Mouse (Mus musculus): ENCODE results near the gene Ajap1. TPM values are rescaled to one million over a fixed set of nuclear protein-coding genes. Genes with fewer than 3 reads are reported as not detected.

Gene Ajap1
- polyA plus RNA-seq, 1 experiment from 2014 or later, result not detected

GRCm38 (mm10) chr4:153514071-153514470 is 31.5 kb upstream of the Ajap1 start:
- Histone ChIP-seq H3K36me3 (replicated peaks; ENCODE audit: insufficient read depth, low read length) (no peaks in the 10 kb centered on the region), H3K27ac (ENCODE audit: low read depth) (no peak overlapping the region), H3K4me2 (ENCODE audit: low read depth, low read length) (no peak overlapping the region), H3K4me3 (ENCODE audit: low read depth, low read length) (no peak overlapping the region), H3K27me3 (ENCODE audit: insufficient read depth, low read length) (no peaks in the 10 kb centered on the region), H3K9me3 (ENCODE audit: low read length) (no peaks in the 10 kb centered on the region; the same call in 1 of the 2 replicates), H3K4me1 (ENCODE audit: insufficient read depth) (no peaks in the 10 kb centered on the region), H3K9ac (replicated peaks) (no peak overlapping the region)
- ATAC-seq (no peak), DNase-seq (no peak)
- 65% methylated on average over 6 of the region's 6 CpGs for WGBS (ENCODE audit: insufficient replicate concordance)
- no peak for TF ChIP-seq CTCF (IDR thresholded peaks at IDR 0.05; ENCODE audit: low read depth)
- no peak for TF ChIP-seq EP300 (IDR thresholded peaks at IDR 0.05; ENCODE audit: low read depth)

GRCm38 (mm10) chr4:153511530-153511929 is 28.9 kb upstream of the Ajap1 start:
- Histone ChIP-seq H3K27me3 (ENCODE audit: insufficient read depth, low read length) (no peaks in the 10 kb centered on the region), H3K4me3 (ENCODE audit: low read depth, low read length) (no peak overlapping the region), H3K4me2 (ENCODE audit: low read depth, low read length) (no peak overlapping the region), H3K27ac (ENCODE audit: low read depth) (no peak overlapping the region), H3K9me3 (ENCODE audit: low read length) (no peaks in the 10 kb centered on the region; the same call in 1 of the 2 replicates), H3K4me1 (ENCODE audit: insufficient read depth) (no peaks in the 10 kb centered on the region), H3K36me3 (replicated peaks; ENCODE audit: insufficient read depth, low read length) (no peaks in the 10 kb centered on the region), H3K9ac (replicated peaks) (no peak overlapping the region)
- no peak for DNase-seq
- 94% methylated on average over 1 of the region's 1 CpGs for WGBS (ENCODE audit: insufficient replicate concordance)
- no peak for ATAC-seq
- TF ChIP-seq EP300 (IDR thresholded peaks at IDR 0.05; ENCODE audit: low read depth), result no peak
- no peak for TF ChIP-seq CTCF (IDR thresholded peaks at IDR 0.05; ENCODE audit: low read depth)

- no peak overlapping the region for H3K4me2 ChIP-seq (ENCODE audit: low read depth, low read length)
- no peak for DNase-seq
Observed at GRCm38 (mm10) chr4:153501936-153502335, 19.3 kb upstream of the Ajap1 start.

GRCm38 (mm10) chr4:153492444-153492843 is 9.8 kb upstream of the Ajap1 start:
- H3K36me3 ChIP-seq (replicated peaks; ENCODE audit: insufficient read depth, low read length), result no peaks in the 10 kb centered on the region
- H3K27me3 ChIP-seq (ENCODE audit: insufficient read depth, low read length), result no peaks in the 10 kb centered on the region
- DNase-seq (no peak), ATAC-seq (no peak)
- no peaks in the 10 kb centered on the region for H3K4me1 ChIP-seq (ENCODE audit: insufficient read depth)
- WGBS (ENCODE audit: insufficient replicate concordance), result 48% methylated on average over 9 of the region's 9 CpGs
- no peak overlapping the region for H3K9ac ChIP-seq (replicated peaks)
- TF ChIP-seq EP300 (IDR thresholded peaks at IDR 0.05; ENCODE audit: low read depth) (no peak), CTCF (IDR thresholded peaks at IDR 0.05; ENCODE audit: low read depth) (no peak)
- H3K4me2 ChIP-seq (ENCODE audit: low read depth, low read length), result no peak overlapping the region
- no peaks in the 10 kb centered on the region for H3K9me3 ChIP-seq (ENCODE audit: low read length)
- H3K4me3 ChIP-seq (ENCODE audit: low read depth, low read length), result no peak overlapping the region
- H3K27ac ChIP-seq (ENCODE audit: low read depth), result no peak overlapping the region

More at GRCm38 (mm10) chr4:153501936-153502335, 19.3 kb upstream of the Ajap1 start:
- ATAC-seq, result no peak
- Histone ChIP-seq H3K4me3 (ENCODE audit: low read depth, low read length) (no peak overlapping the region), H3K27me3 (ENCODE audit: insufficient read depth, low read length) (no peaks in the 10 kb centered on the region), H3K4me1 (ENCODE audit: insufficient read depth) (no peaks in the 10 kb centered on the region), H3K36me3 (replicated peaks; ENCODE audit: insufficient read depth, low read length) (no peaks in the 10 kb centered on the region), H3K9me3 (ENCODE audit: low read length) (no peaks in the 10 kb centered on the region), H3K27ac (ENCODE audit: low read depth) (no peak overlapping the region), H3K9ac (replicated peaks) (no peak overlapping the region)
- TF ChIP-seq EP300 (IDR thresholded peaks at IDR 0.05; ENCODE audit: low read depth) (no peak), CTCF (IDR thresholded peaks at IDR 0.05; ENCODE audit: low read depth) (no peak)
- WGBS (ENCODE audit: insufficient replicate concordance), result 47% methylated on average over 7 of the region's 7 CpGs

GRCm38 (mm10) chr4:153489116-153489515 is 6.5 kb upstream of the Ajap1 start:
- Histone ChIP-seq H3K36me3 (replicated peaks; ENCODE audit: insufficient read depth, low read length) (no peaks in the 10 kb centered on the region), H3K27me3 (ENCODE audit: insufficient read depth, low read length) (peaks cover 6% of the 10 kb centered on the region; the same call in 1 of the 2 replicates), H3K4me2 (ENCODE audit: low read depth, low read length) (no peak overlapping the region), H3K9me3 (ENCODE audit: low read length) (no peaks in the 10 kb centered on the region), H3K27ac (ENCODE audit: low read depth) (no peak overlapping the region), H3K9ac (replicated peaks) (no peak overlapping the region), H3K4me3 (ENCODE audit: low read depth, low read length) (no peak overlapping the region), H3K4me1 (ENCODE audit: insufficient read depth) (no peaks in the 10 kb centered on the region)
- TF ChIP-seq EP300 (IDR thresholded peaks at IDR 0.05; ENCODE audit: low read depth), result no peak
- TF ChIP-seq CTCF (IDR thresholded peaks at IDR 0.05; ENCODE audit: low read depth), result no peak
- ATAC-seq, result no peak
- no peak for DNase-seq
- 77% methylated on average over 8 of the region's 8 CpGs for whole genome bisulfite sequencing (ENCODE audit: insufficient replicate concordance)

- Histone ChIP-seq H3K4me1 (ENCODE audit: insufficient read depth) (no peaks in the 10 kb centered on the region), H3K27me3 (ENCODE audit: insufficient read depth, low read length) (peaks cover 32% of the 10 kb centered on the region), H3K4me2 (ENCODE audit: low read depth, low read length) (no peak overlapping the region), H3K4me3 (ENCODE audit: low read depth, low read length) (no peak overlapping the region), H3K27ac (ENCODE audit: low read depth) (no peak overlapping the region), H3K9ac (replicated peaks) (no peak overlapping the region), H3K36me3 (replicated peaks; ENCODE audit: insufficient read depth, low read length) (no peaks in the 10 kb centered on the region), H3K9me3 (ENCODE audit: low read length) (no peaks in the 10 kb centered on the region)
- DNase-seq, result no peak
- WGBS (ENCODE audit: insufficient replicate concordance), result 47% methylated on average over 4 of the region's 4 CpGs
- ATAC-seq, result no peak
- TF ChIP-seq CTCF (IDR thresholded peaks at IDR 0.05; ENCODE audit: low read depth) (no peak), EP300 (IDR thresholded peaks at IDR 0.05; ENCODE audit: low read depth) (no peak)
Observed at GRCm38 (mm10) chr4:153485913-153486312, 3.3 kb upstream of the Ajap1 start.

- Histone ChIP-seq H3K27me3 (ENCODE audit: insufficient read depth, low read length) (peaks cover 44% of the 10 kb centered on the region), H3K4me2 (ENCODE audit: low read depth, low read length) (no peak overlapping the region), H3K9me3 (ENCODE audit: low read length) (no peaks in the 10 kb centered on the region), H3K36me3 (replicated peaks; ENCODE audit: insufficient read depth, low read length) (no peaks in the 10 kb centered on the region), H3K4me3 (ENCODE audit: low read depth, low read length) (no peak overlapping the region), H3K9ac (replicated peaks) (no peak overlapping the region), H3K4me1 (ENCODE audit: insufficient read depth) (no peaks in the 10 kb centered on the region), H3K27ac (ENCODE audit: low read depth) (no peak overlapping the region)
- WGBS (ENCODE audit: insufficient replicate concordance), result 4% methylated on average over 7 of the region's 7 CpGs
- TF ChIP-seq CTCF (IDR thresholded peaks at IDR 0.05; ENCODE audit: low read depth), result peak; percentile 62
- no peak for TF ChIP-seq EP300 (IDR thresholded peaks at IDR 0.05; ENCODE audit: low read depth)
- DNase-seq, result peak; percentile 50
- no peak for ATAC-seq
Observed at GRCm38 (mm10) chr4:153484392-153484791, 1.8 kb upstream of the Ajap1 start.
